9 mouse cellular contexts compared by ENCODE assay signal in the genomic region with DNA sequence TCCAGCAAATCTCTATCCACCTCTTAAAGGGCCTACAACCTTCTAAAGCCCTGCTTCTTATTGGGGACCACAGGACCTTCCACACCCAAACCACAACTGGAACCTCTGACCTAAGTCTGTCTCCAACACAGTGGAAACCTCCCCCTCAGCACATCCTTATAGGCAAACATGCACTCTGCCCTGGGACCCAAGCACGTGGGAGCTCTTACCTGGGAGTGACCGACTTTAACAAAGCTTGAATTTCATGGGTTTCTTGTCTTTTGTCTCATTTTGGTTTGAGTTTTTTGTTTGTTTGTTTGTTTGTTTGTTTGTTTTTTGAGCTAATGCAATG. TPM values are rescaled to one million over a fixed set of nuclear protein-coding genes. Genes with fewer than 3 reads are reported as not detected.
DNase-seq lines count a peak whose midpoint lies in the region; ATAC-seq and TF ChIP-seq lines count a peak whose summit lies in the region.
"Had no signal": no experiment of that assay in that cellular context is flagged by ENCODE, and none has a peak within 500 bp of the region (broad histone marks: within the 10 kb centered on the region; RNA-seq: fewer than 3 reads in every experiment).

No protein-coding gene starts in this region.

- WGBS in heart, embryonic 14.5 days: 71% methylated on average over 2 of the region's 2 CpGs
- WGBS in thymus, adult 2 months: 28% methylated on average over 2 of the region's 2 CpGs
- WGBS in liver, embryonic 15.5 days (ENCODE audit: insufficient replicate concordance): 23% methylated on average over 2 of the region's 2 CpGs

- no peak for TF ChIP-seq POLR2A in thymus, adult 2 months (IDR thresholded peaks at IDR 0.05; ENCODE audit: control insufficient read depth, extremely low read depth, insufficient read depth, low read length, poor library complexity)

- no peak for TF ChIP-seq CTCF in thymus, adult 2 months (IDR thresholded peaks at IDR 0.05; ENCODE audit: borderline replicate concordance, control insufficient read depth, extremely low read depth, insufficient read depth, low read length, poor library complexity)

- no peaks in the 10 kb centered on the region for H3K36me3 ChIP-seq in heart, embryonic 14.5 days (ENCODE audit: control insufficient read depth, insufficient read depth, low read length)
- H3K36me3 ChIP-seq in thymus, adult 2 months (ENCODE audit: control insufficient read depth, insufficient read depth, low read length): no peaks in the 10 kb centered on the region
- H3K36me3 ChIP-seq in liver, embryonic 15.5 days (replicated peaks): no peaks in the 10 kb centered on the region

- peaks cover 10 to 22% of the 10 kb centered on the region in 2 experiments for H3K4me1 ChIP-seq in heart, embryonic 14.5 days (ENCODE audit: control insufficient read depth in 2 of 2, insufficient read depth in 2 of 2, low read length in 2 of 2)
- peaks cover 20% of the 10 kb centered on the region for H3K4me1 ChIP-seq in thymus, adult 2 months (replicated peaks; ENCODE audit: control insufficient read depth, insufficient read depth, low read length)
- peaks cover 28% of the 10 kb centered on the region for H3K4me1 ChIP-seq in liver, embryonic 15.5 days (replicated peaks)

- H3K4me3 ChIP-seq in heart, embryonic 14.5 days (ENCODE audit: control insufficient read depth in 1 of 2, insufficient read depth in 1 of 2, low read depth in 1 of 2, low read length in 2 of 2): no peak overlapping the region
- H3K4me3 ChIP-seq in thymus, adult 2 months (ENCODE audit: control insufficient read depth, insufficient read depth, low read length): no peak overlapping the region
- 0 out of 2 replicates have a peak overlapping the region, but pooled peaks have one; percentile 4 for H3K4me3 ChIP-seq in liver, embryonic 15.5 days (replicated peaks)

- H3K27ac ChIP-seq in heart, embryonic 14.5 days (replicated peaks in 1 of 2; ENCODE audit: control insufficient read depth in 1 of 2, insufficient read depth in 1 of 2, low read depth in 2 of 2, low read length in 2 of 2): peak overlapping the region; percentile 2 to 76; a peak in 3 of 4 replicates
- H3K27ac ChIP-seq in thymus, adult 2 months (ENCODE audit: control insufficient read depth, insufficient read depth, low read length): peak overlapping the region; percentile 44
- peak overlapping the region; percentile 70 for H3K27ac ChIP-seq in liver, embryonic 15.5 days (replicated peaks)

- H3K9ac ChIP-seq in heart, embryonic 14.5 days (ENCODE audit: low read length): 0 out of 2 replicates have a peak overlapping the region, but pooled peaks have one; percentile 2
- no peak overlapping the region for H3K9ac ChIP-seq in liver, embryonic 15.5 days

- no peaks in the 10 kb centered on the region for H3K9me3 ChIP-seq in heart, embryonic 14.5 days (ENCODE audit: control insufficient read depth, low read length)
- no peaks in the 10 kb centered on the region for H3K9me3 ChIP-seq in liver, embryonic 15.5 days (replicated peaks)

- no peak for DNase-seq in heart, adult 8-10 months (ENCODE audit: low spot score)
- DNase-seq in thymus, adult 2 months: no peak
- no peak for DNase-seq in thymus, postnatal 0 days (ENCODE audit: low spot score)
- no peak for DNase-seq in layer of hippocampus, postnatal 25 days (ENCODE audit: extremely low spot score in 1 of 2, low spot score in 1 of 2)
- DNase-seq in cerebellum, adult 8-10 months: no peak
- DNase-seq: cerebellum, adult 2 months had no signal

- H3K4me2 ChIP-seq in heart, embryonic 14.5 days (ENCODE audit: low read length): peak overlapping the region; percentile 56; the same call in 1 of the 2 replicates
- peak overlapping the region; percentile 47 for H3K4me2 ChIP-seq in liver, embryonic 15.5 days

- ATAC-seq in heart, embryonic 14.5 days (ENCODE audit: insufficient number of reproducible peaks, insufficient read depth, low FRiP score, low read depth): no peak
- ATAC-seq in liver, embryonic 15.5 days (ENCODE audit: insufficient read depth): peak; percentile 58; the same call in 1 of the 2 replicates
- no peak for ATAC-seq in frontal cortex, adult (ENCODE audit: low TSS enrichment)

- no peaks in the 10 kb centered on the region for H3K27me3 ChIP-seq in heart, embryonic 14.5 days (ENCODE audit: control insufficient read depth, insufficient read depth, low read length)
- no peaks in the 10 kb centered on the region for H3K27me3 ChIP-seq in thymus, adult 2 months (ENCODE audit: control insufficient read depth, insufficient read depth, low read length)
- peaks cover 3% of the 10 kb centered on the region; the same call in 1 of the 2 replicates for H3K27me3 ChIP-seq in liver, embryonic 15.5 days

RNA-seq across cellular contexts. Expression of a gene that starts 51.4 kb away (rescaled TPM):
- polyA plus RNA-seq in heart, embryonic 14.5 days (2014; fragmentation: Nextera tagmentation; extraction: Ambion mirVana): 202 and 210 TPM in 2 replicates
- total RNA-seq in heart, adult 8-10 months (2022): 100 to 1,000 TPM; 152 to 199 (median 170) TPM
- polyA plus RNA-seq in thymus, adult 2 months (2012; rRNA removed): 32.6 and 43.5 TPM in 2 replicates
- polyA plus RNA-seq in thymus, postnatal 0 days (2015; fragmentation: Nextera tagmentation; extraction: Ambion mirVana): 78.0 and 79.1 TPM in 2 replicates
- polyA plus RNA-seq in liver, embryonic 15.5 days (2015; fragmentation: Nextera tagmentation; extraction: Ambion mirVana): 265 and 273 TPM in 2 replicates
- 10 to 100 TPM; 68.7 to 71.2 TPM for total RNA-seq in layer of hippocampus, postnatal 25 days (2021)
